Mouse (Mus musculus) spleen, adult 2 months (tissue): ENCODE results near the gene Trf.

Source experiments
- CTCF ChIP-seq: fragments of 200-500 bp; IDR thresholded peaks from 2 replicates; pipeline ENCODE4 v1.5.1; 2011; ENCODE audit warnings: mild to moderate bottlenecking, inconsistent platforms; ENCODE audit not compliant: insufficient read depth, insufficient read length, insufficient replicate concordance; ENCODE audit errors: extremely low read depth
- POLR2A ChIP-seq: fragments of 200-500 bp; IDR thresholded peaks from 2 replicates; pipeline ENCODE4 v1.6.1; 2011; ENCODE audit warnings: low read depth, low read length, inconsistent platforms

GRCm38 (mm10) chr9:103186747-103187146 lies 43.5 kb downstream of the Trf start:
- TF ChIP-seq POLR2A (no peak), CTCF (no peak)
